Mouse (Mus musculus): ENCODE measurements at regions not wholly inside any gene's neighbourhood (a gene's known extent, or its start where the extent isn't known, plus 50 kb on each side); places are given as distances from the start of the nearest gene placed in this dataset.

DNA sequence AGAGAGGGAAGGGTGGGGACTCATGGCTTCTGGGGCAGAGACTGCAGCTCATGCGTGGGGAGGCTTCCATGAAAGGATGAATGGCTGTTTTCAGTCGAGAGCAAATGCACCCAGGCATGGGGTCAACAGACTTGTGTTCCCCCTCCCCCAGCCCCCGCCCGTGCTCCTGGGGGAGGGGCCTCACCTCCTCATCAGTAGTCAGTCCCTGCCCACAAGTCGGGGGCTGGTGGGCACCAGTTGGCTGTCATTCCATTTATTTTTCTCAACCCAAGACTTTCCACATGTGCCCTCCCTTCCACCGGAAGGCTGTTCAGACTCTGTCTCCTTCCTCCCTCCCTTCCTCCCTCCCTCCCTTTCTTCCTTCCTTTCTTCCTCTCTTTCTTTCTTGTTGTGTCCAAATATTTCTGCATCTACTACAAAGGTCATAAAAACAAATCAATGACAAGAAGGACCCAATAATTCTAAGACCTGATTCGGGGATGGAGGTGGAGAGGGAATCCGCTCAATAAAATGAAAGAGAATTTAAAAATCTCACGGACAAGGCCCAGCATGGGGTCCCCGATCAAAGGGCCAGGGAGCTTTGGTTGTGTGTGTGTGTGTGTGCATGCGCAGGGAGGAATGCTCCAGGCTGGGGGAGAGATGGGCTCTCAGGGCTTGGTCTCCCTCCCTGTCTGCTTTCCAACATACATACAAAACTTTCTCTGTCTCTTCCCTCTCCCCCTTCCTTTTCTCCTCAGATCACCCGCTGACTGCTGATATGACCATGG lies 57.7 kb downstream of the Rpl14 start:
- H3K9me3 ChIP-seq (ENCODE audit: control insufficient read depth, low read length) = peaks cover 7% of the 10 kb centered on the region
- no peak overlapping the region for H3K4me2 ChIP-seq (replicated peaks; ENCODE audit: low read depth, low read length)
- H3K4me3 ChIP-seq (ENCODE audit: low read length) = no peak overlapping the region
- no peak overlapping the region for H3K9ac ChIP-seq (ENCODE audit: low read depth, low read length)
- ATAC-seq (ENCODE audit: low FRiP score, low TSS enrichment) = no peak
- no peaks in the 10 kb centered on the region for H3K36me3 ChIP-seq (ENCODE audit: control insufficient read depth, insufficient read depth, low read length)
- no peaks in the 10 kb centered on the region for H3K4me1 ChIP-seq (ENCODE audit: control insufficient read depth, insufficient read depth, low read length)
- no peak overlapping the region for H3K27ac ChIP-seq (ENCODE audit: low read depth, low read length)
- 58% methylated on average over 12 of the region's 12 CpGs for WGBS
- no peaks in the 10 kb centered on the region for H3K27me3 ChIP-seq (ENCODE audit: control insufficient read depth, insufficient read depth, low read length)

DNA sequence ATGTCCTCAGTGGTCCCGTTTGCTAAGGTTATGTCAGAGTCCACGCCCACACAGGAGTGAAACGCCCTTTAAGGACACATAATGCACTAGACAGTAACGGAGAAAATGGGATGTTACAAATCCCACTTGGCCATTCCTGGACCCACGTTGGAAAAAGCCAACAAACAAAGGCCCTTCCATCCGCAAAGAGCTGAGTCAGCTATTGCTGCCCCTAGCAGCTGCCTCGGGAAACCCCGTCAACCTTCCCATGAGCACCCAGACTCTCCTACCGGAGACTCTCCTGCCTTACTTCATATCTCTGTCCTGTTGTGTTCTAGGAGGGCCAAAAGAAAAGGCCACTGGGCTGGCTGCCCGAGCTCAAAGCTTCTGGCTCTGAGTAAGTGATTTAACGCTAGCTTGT lies 58.4 kb downstream of the Rpl14 start:
- WGBS = 73% methylated on average over 11 of the region's 11 CpGs
- Histone ChIP-seq H3K27me3 (ENCODE audit: control insufficient read depth, insufficient read depth, low read length) (no peaks in the 10 kb centered on the region), H3K4me1 (ENCODE audit: control insufficient read depth, insufficient read depth, low read length) (no peaks in the 10 kb centered on the region), H3K9ac (ENCODE audit: low read depth, low read length) (no peak overlapping the region), H3K4me2 (replicated peaks; ENCODE audit: low read depth, low read length) (no peak overlapping the region), H3K27ac (ENCODE audit: low read depth, low read length) (no peak overlapping the region), H3K36me3 (ENCODE audit: control insufficient read depth, insufficient read depth, low read length) (no peaks in the 10 kb centered on the region), H3K9me3 (ENCODE audit: control insufficient read depth, low read length) (peaks cover 5% of the 10 kb centered on the region; the same call in 1 of the 2 replicates), H3K4me3 (ENCODE audit: low read length) (no peak overlapping the region)
- ATAC-seq (ENCODE audit: low FRiP score, low TSS enrichment) = no peak

DNA sequence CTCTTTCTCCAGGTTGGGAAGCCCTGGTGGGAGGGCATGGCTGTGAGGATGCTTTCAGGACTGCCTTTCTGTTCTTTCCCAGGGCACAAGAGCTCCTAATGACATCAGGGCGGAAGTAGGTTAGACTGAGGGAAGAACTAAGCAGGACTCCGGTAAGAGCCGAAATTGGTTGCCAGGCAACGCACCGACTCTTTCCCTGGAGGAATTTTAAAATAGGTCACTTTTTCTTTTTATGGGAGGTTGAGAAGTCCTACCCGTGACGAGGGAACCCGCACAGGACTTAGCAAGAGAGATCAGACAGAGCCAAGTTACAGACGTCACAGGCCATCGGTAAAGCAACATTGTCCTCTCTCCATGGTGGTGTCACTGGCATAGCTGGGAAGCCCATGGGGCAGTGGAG lies 61.6 kb downstream of the Rpl14 start:
- no peak overlapping the region for H3K27ac ChIP-seq (ENCODE audit: low read depth, low read length)
- no peaks in the 10 kb centered on the region for H3K27me3 ChIP-seq (ENCODE audit: control insufficient read depth, insufficient read depth, low read length)
- H3K4me2 ChIP-seq (replicated peaks; ENCODE audit: low read depth, low read length) = no peak overlapping the region
- H3K9me3 ChIP-seq (ENCODE audit: control insufficient read depth, low read length) = no peaks in the 10 kb centered on the region
- WGBS = 86% methylated on average over 10 of the region's 10 CpGs
- no peak for ATAC-seq (ENCODE audit: low FRiP score, low TSS enrichment)
- H3K36me3 ChIP-seq (ENCODE audit: control insufficient read depth, insufficient read depth, low read length) = no peaks in the 10 kb centered on the region
- no peak overlapping the region for H3K4me3 ChIP-seq (ENCODE audit: low read length)
- no peaks in the 10 kb centered on the region for H3K4me1 ChIP-seq (ENCODE audit: control insufficient read depth, insufficient read depth, low read length)
- no peak overlapping the region for H3K9ac ChIP-seq (ENCODE audit: low read depth, low read length)

DNA sequence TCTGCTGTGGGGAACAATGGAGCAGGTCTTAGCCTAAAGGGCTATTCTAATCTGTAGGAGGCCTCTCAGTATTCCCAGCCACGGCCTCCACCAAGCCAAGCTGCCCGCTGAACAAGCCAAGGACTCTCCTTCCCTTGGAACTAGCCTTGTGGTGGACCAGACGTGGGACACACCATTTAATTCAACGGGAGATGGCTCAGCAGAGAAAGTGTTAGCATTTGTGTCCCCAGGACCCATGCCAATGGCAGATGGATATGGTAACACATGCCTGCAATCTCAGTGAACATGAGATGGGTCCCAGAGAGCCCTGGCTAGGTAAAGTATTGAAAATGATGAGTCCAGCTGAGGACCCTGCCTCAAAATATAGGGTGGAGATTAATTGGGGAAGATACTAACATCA lies 71.4 kb downstream of the Rpl14 start:
- ATAC-seq (ENCODE audit: low FRiP score, low TSS enrichment) = no peak
- no peak overlapping the region for H3K27ac ChIP-seq (ENCODE audit: low read depth, low read length)
- no peaks in the 10 kb centered on the region for H3K27me3 ChIP-seq (ENCODE audit: control insufficient read depth, insufficient read depth, low read length)
- no peak overlapping the region for H3K4me3 ChIP-seq (ENCODE audit: low read length)
- no peak overlapping the region for H3K9ac ChIP-seq (ENCODE audit: low read depth, low read length)
- H3K9me3 ChIP-seq (ENCODE audit: control insufficient read depth, low read length) = no peaks in the 10 kb centered on the region
- 86% methylated on average over 4 of the region's 4 CpGs for WGBS
- H3K4me1 ChIP-seq (ENCODE audit: control insufficient read depth, insufficient read depth, low read length) = no peaks in the 10 kb centered on the region
- H3K4me2 ChIP-seq (replicated peaks; ENCODE audit: low read depth, low read length) = no peak overlapping the region
- H3K36me3 ChIP-seq (ENCODE audit: control insufficient read depth, insufficient read depth, low read length) = no peaks in the 10 kb centered on the region

DNA sequence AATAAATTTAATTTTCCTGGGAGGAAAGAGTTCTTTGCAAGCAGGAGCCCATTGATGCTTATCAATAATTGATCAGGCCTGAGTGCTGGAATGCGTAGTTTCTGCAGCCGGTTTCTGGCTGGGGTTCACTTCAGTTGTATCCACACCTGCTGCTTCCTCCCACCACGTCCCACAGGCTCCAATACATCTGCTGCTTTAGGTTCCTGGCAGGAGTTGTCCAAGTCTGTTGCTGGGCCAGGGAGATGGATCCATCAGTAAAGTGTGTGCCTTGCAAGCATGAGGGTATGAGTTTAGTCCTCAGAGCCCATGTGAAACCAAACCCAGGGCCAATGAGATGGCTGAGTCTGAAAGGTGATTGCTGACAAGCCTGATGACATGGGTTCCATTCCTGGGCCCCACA lies 72.1 kb downstream of the Rpl14 start:
- Histone ChIP-seq H3K9ac (ENCODE audit: low read depth, low read length) (no peak overlapping the region), H3K4me1 (ENCODE audit: control insufficient read depth, insufficient read depth, low read length) (no peaks in the 10 kb centered on the region), H3K36me3 (ENCODE audit: control insufficient read depth, insufficient read depth, low read length) (no peaks in the 10 kb centered on the region), H3K27ac (ENCODE audit: low read depth, low read length) (no peak overlapping the region), H3K27me3 (ENCODE audit: control insufficient read depth, insufficient read depth, low read length) (no peaks in the 10 kb centered on the region), H3K9me3 (ENCODE audit: control insufficient read depth, low read length) (no peaks in the 10 kb centered on the region), H3K4me3 (ENCODE audit: low read length) (no peak overlapping the region), H3K4me2 (replicated peaks; ENCODE audit: low read depth, low read length) (no peak overlapping the region)
- WGBS = 89% methylated on average over 3 of the region's 3 CpGs
- ATAC-seq (ENCODE audit: low FRiP score, low TSS enrichment) = no peak

DNA sequence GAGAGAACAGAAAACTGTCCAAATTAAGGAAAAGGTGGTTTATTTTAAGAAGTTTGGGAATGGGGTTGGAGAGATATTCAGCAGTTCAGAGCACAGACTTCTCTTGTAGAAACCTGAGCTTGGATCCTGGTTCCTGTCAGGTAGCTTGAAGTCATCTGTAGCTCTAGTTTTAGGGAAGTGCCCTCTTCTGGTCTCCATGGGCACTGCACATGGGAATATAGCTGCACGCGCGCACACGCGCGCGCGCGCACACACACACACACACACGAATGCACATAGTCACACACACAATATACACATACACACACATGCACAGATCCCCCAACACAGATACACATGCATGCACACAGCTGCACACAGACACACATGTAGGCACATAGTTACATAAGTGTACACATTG lies 74.5 kb downstream of the Rpl14 start:
- Histone ChIP-seq H3K9me3 (ENCODE audit: control insufficient read depth, low read length) (no peaks in the 10 kb centered on the region), H3K4me2 (replicated peaks; ENCODE audit: low read depth, low read length) (no peak overlapping the region), H3K27me3 (ENCODE audit: control insufficient read depth, insufficient read depth, low read length) (no peaks in the 10 kb centered on the region), H3K27ac (ENCODE audit: low read depth, low read length) (no peak overlapping the region), H3K4me3 (ENCODE audit: low read length) (no peak overlapping the region), H3K9ac (ENCODE audit: low read depth, low read length) (no peak overlapping the region), H3K36me3 (ENCODE audit: control insufficient read depth, insufficient read depth, low read length) (no peaks in the 10 kb centered on the region), H3K4me1 (ENCODE audit: control insufficient read depth, insufficient read depth, low read length) (no peaks in the 10 kb centered on the region)
- no peak for ATAC-seq (ENCODE audit: low FRiP score, low TSS enrichment)
- 98% methylated on average over 10 of the region's 10 CpGs for WGBS

DNA sequence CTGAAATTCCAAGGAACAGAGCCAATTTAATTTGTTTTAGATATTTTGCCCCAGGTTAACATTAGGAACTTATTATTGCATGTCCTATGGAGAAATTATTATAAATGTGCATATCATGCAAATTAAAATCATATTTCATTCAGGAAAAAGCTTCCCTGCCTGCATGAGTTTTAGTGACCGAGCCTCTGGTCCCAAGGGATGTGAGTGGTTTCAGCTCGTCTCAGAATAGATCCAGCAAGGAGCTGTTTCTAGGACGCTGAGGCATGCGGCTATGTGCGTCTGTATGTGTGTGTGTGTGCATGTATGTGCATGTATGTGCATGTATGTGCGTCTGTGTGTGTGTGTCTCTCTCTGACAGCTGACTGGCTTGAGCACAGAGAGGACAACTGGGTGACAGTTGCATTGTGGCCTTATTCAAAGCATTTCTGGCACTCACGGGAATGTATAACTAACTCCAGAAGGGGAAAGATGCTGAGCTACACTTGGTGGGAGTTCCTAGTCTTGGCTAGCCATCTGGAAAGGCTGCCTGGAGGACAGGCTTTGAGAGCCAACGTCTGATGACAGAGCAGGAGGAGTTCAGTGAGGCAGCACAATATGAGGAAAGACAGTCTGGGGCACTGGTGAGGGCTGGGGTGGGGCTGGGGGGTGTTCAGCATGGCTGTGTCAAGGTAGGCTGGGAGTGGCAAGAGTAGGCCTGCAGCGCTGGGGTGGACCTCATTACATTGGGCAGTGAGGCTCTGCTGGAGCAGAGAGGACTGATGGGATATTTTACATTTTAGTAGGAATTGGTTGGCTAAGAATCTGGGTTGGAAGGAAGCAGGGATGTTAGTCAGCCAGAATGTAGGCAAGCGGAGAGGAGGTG lies 75.8 kb downstream of the Rpl14 start:
- Histone ChIP-seq H3K27ac (ENCODE audit: low read depth, low read length) (no peak overlapping the region), H3K9me3 (ENCODE audit: control insufficient read depth, low read length) (no peaks in the 10 kb centered on the region), H3K4me1 (ENCODE audit: control insufficient read depth, insufficient read depth, low read length) (no peaks in the 10 kb centered on the region), H3K36me3 (ENCODE audit: control insufficient read depth, insufficient read depth, low read length) (no peaks in the 10 kb centered on the region), H3K4me3 (ENCODE audit: low read length) (no peak overlapping the region), H3K4me2 (replicated peaks; ENCODE audit: low read depth, low read length) (no peak overlapping the region), H3K27me3 (ENCODE audit: control insufficient read depth, insufficient read depth, low read length) (no peaks in the 10 kb centered on the region), H3K9ac (ENCODE audit: low read depth, low read length) (no peak overlapping the region)
- no peak for ATAC-seq (ENCODE audit: low FRiP score, low TSS enrichment)
- 82% methylated on average over 10 of the region's 10 CpGs for WGBS

DNA sequence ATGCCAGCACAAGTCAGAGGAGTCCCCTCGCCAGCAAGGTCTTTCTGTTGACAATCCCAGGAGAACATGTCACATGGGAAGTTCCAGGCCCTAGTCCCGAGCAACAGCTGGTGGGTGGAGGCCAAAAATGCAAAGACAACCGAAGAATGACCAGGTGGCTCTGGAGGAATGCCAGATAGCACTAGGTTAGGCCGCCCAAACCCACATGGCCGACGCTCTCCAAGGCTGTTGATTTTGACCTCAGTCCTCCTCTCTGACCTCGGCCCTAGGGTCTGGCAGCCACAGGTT lies 76.4 kb downstream of the Rpl14 start:
- H3K27ac ChIP-seq (ENCODE audit: low read depth, low read length) = no peak overlapping the region
- no peak overlapping the region for H3K4me3 ChIP-seq (ENCODE audit: low read length)
- no peak for ATAC-seq (ENCODE audit: low FRiP score, low TSS enrichment)
- H3K4me2 ChIP-seq (replicated peaks; ENCODE audit: low read depth, low read length) = no peak overlapping the region
- no peaks in the 10 kb centered on the region for H3K9me3 ChIP-seq (ENCODE audit: control insufficient read depth, low read length)
- no peaks in the 10 kb centered on the region for H3K36me3 ChIP-seq (ENCODE audit: control insufficient read depth, insufficient read depth, low read length)
- 85% methylated on average over 7 of the region's 7 CpGs for WGBS
- no peaks in the 10 kb centered on the region for H3K4me1 ChIP-seq (ENCODE audit: control insufficient read depth, insufficient read depth, low read length)
- H3K9ac ChIP-seq (ENCODE audit: low read depth, low read length) = no peak overlapping the region
- H3K27me3 ChIP-seq (ENCODE audit: control insufficient read depth, insufficient read depth, low read length) = no peaks in the 10 kb centered on the region

DNA sequence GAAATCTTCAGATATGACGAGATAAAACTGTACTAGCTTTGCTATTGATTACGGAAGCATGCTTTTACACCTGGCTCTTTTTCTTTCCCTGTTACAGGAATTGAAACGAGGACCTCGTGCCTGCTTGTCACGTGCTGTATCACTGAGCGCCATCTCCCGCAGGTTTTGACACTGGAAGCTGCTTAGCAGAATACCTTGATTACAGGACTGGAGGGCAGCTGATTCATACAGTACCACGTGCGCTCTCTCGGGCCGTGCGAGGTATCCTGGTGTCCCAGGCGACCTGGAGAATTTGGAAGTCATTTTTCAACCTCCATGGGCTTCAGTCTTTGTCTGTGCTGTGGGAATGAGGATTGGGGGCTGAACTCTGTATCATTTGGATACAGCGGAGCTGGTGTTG lies 81.5 kb downstream of the Rpl14 start:
- peaks cover 4% of the 10 kb centered on the region; the same call in 1 of the 2 replicates for H3K4me1 ChIP-seq (ENCODE audit: control insufficient read depth, insufficient read depth, low read length)
- no peak overlapping the region for H3K4me2 ChIP-seq (replicated peaks; ENCODE audit: low read depth, low read length)
- no peaks in the 10 kb centered on the region for H3K9me3 ChIP-seq (ENCODE audit: control insufficient read depth, low read length)
- no peak for ATAC-seq (ENCODE audit: low FRiP score, low TSS enrichment)
- H3K4me3 ChIP-seq (ENCODE audit: low read length) = no peak overlapping the region
- 84% methylated on average over 14 of the region's 14 CpGs for WGBS
- H3K27me3 ChIP-seq (ENCODE audit: control insufficient read depth, insufficient read depth, low read length) = no peaks in the 10 kb centered on the region
- no peak overlapping the region for H3K27ac ChIP-seq (ENCODE audit: low read depth, low read length)
- H3K9ac ChIP-seq (ENCODE audit: low read depth, low read length) = no peak overlapping the region
- no peaks in the 10 kb centered on the region for H3K36me3 ChIP-seq (ENCODE audit: control insufficient read depth, insufficient read depth, low read length)

All from kidney, embryonic 14.5 days (tissue).